Mouse (Mus musculus): ENCODE measurements at regions not wholly inside any gene's neighbourhood (a gene's known extent, or its start where the extent isn't known, plus 50 kb on each side); places are given as distances from the start of the nearest gene placed in this dataset.

GRCm38 (mm10) chr4:110038696-110039095 lies 60.8 kb downstream of the Dmrta2 start:
- H3K4me3 ChIP-seq (ENCODE audit: insufficient read depth, low read length): no peak overlapping the region
- 0 out of 2 replicates have a peak, but pooled peaks cover 2% of the 10 kb centered on the region for H3K4me1 ChIP-seq (ENCODE audit: control insufficient read depth, insufficient read depth, low read length)
- H3K27ac ChIP-seq (ENCODE audit: insufficient read depth, low read depth, low read length): no peak overlapping the region
- TF ChIP-seq POLR2A (IDR thresholded peaks at IDR 0.05; ENCODE audit: borderline replicate concordance, low read depth, low read length) (no peak), CTCF (IDR thresholded peaks at IDR 0.05; ENCODE audit: low read depth, low read length) (no peak)

- Histone ChIP-seq H3K4me3 (ENCODE audit: insufficient read depth, low read length) (no peak overlapping the region), H3K27ac (ENCODE audit: insufficient read depth, low read depth, low read length) (no peak overlapping the region), H3K4me1 (ENCODE audit: control insufficient read depth, insufficient read depth, low read length) (no peaks in the 10 kb centered on the region)
- TF ChIP-seq CTCF (IDR thresholded peaks at IDR 0.05; ENCODE audit: low read depth, low read length) (no peak), POLR2A (IDR thresholded peaks at IDR 0.05; ENCODE audit: borderline replicate concordance, low read depth, low read length) (no peak)
Observed at GRCm38 (mm10) chr4:110044851-110045618, 67.2 kb downstream of the Dmrta2 start.

GRCm38 (mm10) chr4:110045651-110046269 lies 67.9 kb downstream of the Dmrta2 start:
- peaks cover 4% of the 10 kb centered on the region; the same call in 1 of the 2 replicates for H3K4me1 ChIP-seq (ENCODE audit: control insufficient read depth, insufficient read depth, low read length)
- H3K27ac ChIP-seq (ENCODE audit: insufficient read depth, low read depth, low read length): no peak overlapping the region
- TF ChIP-seq CTCF (IDR thresholded peaks at IDR 0.05; ENCODE audit: low read depth, low read length): no peak
- no peak overlapping the region for H3K4me3 ChIP-seq (ENCODE audit: insufficient read depth, low read length)

GRCm38 (mm10) chr4:110046270-110046651 lies 68.4 kb downstream of the Dmrta2 start:
- Histone ChIP-seq H3K27ac (ENCODE audit: insufficient read depth, low read depth, low read length) (no peak overlapping the region), H3K4me3 (ENCODE audit: insufficient read depth, low read length) (no peak overlapping the region), H3K4me1 (ENCODE audit: control insufficient read depth, insufficient read depth, low read length) (peaks cover 5% of the 10 kb centered on the region; the same call in 1 of the 2 replicates)
- TF ChIP-seq CTCF (IDR thresholded peaks at IDR 0.05; ENCODE audit: low read depth, low read length) (no peak), POLR2A (IDR thresholded peaks at IDR 0.05; ENCODE audit: borderline replicate concordance, low read depth, low read length) (no peak)

- H3K4me1 ChIP-seq (ENCODE audit: control insufficient read depth, insufficient read depth, low read length): peaks cover 5% of the 10 kb centered on the region; the same call in 1 of the 2 replicates
- no peak overlapping the region for H3K27ac ChIP-seq (ENCODE audit: insufficient read depth, low read depth, low read length)
- H3K4me3 ChIP-seq (ENCODE audit: insufficient read depth, low read length): peak overlapping the region; percentile 49
- no peak for TF ChIP-seq POLR2A (IDR thresholded peaks at IDR 0.05; ENCODE audit: borderline replicate concordance, low read depth, low read length)
- TF ChIP-seq CTCF (IDR thresholded peaks at IDR 0.05; ENCODE audit: low read depth, low read length): peak; percentile 56
Observed at GRCm38 (mm10) chr4:110050393-110051280, 72.8 kb downstream of the Dmrta2 start.

GRCm38 (mm10) chr4:110051281-110051665 lies 73.4 kb downstream of the Dmrta2 start:
- Histone ChIP-seq H3K4me3 (ENCODE audit: insufficient read depth, low read length) (peak overlapping the region; percentile 49), H3K27ac (ENCODE audit: insufficient read depth, low read depth, low read length) (no peak overlapping the region), H3K4me1 (ENCODE audit: control insufficient read depth, insufficient read depth, low read length) (peaks cover 5% of the 10 kb centered on the region; the same call in 1 of the 2 replicates)
- TF ChIP-seq CTCF (IDR thresholded peaks at IDR 0.05; ENCODE audit: low read depth, low read length) (no peak), POLR2A (IDR thresholded peaks at IDR 0.05; ENCODE audit: borderline replicate concordance, low read depth, low read length) (no peak)

GRCm38 (mm10) chr4:110051872-110052271 lies 74.0 kb downstream of the Dmrta2 start:
- Histone ChIP-seq H3K27ac (ENCODE audit: insufficient read depth, low read depth, low read length) (no peak overlapping the region), H3K4me1 (ENCODE audit: control insufficient read depth, insufficient read depth, low read length) (peaks cover 5% of the 10 kb centered on the region; the same call in 1 of the 2 replicates), H3K4me3 (ENCODE audit: insufficient read depth, low read length) (no peak overlapping the region)
- TF ChIP-seq POLR2A (IDR thresholded peaks at IDR 0.05; ENCODE audit: borderline replicate concordance, low read depth, low read length) (no peak), CTCF (IDR thresholded peaks at IDR 0.05; ENCODE audit: low read depth, low read length) (no peak)

GRCm38 (mm10) chr4:110052998-110053397 lies 75.1 kb downstream of the Dmrta2 start:
- Histone ChIP-seq H3K27ac (ENCODE audit: insufficient read depth, low read depth, low read length) (no peak overlapping the region), H3K4me1 (ENCODE audit: control insufficient read depth, insufficient read depth, low read length) (peaks cover 5% of the 10 kb centered on the region; the same call in 1 of the 2 replicates), H3K4me3 (ENCODE audit: insufficient read depth, low read length) (no peak overlapping the region)
- TF ChIP-seq POLR2A (IDR thresholded peaks at IDR 0.05; ENCODE audit: borderline replicate concordance, low read depth, low read length): no peak
- TF ChIP-seq CTCF (IDR thresholded peaks at IDR 0.05; ENCODE audit: low read depth, low read length): no peak

- Histone ChIP-seq H3K4me3 (ENCODE audit: insufficient read depth, low read length) (no peak overlapping the region), H3K4me1 (ENCODE audit: control insufficient read depth, insufficient read depth, low read length) (no peaks in the 10 kb centered on the region), H3K27ac (ENCODE audit: insufficient read depth, low read depth, low read length) (no peak overlapping the region)
- TF ChIP-seq POLR2A (IDR thresholded peaks at IDR 0.05; ENCODE audit: borderline replicate concordance, low read depth, low read length): no peak
- no peak for TF ChIP-seq CTCF (IDR thresholded peaks at IDR 0.05; ENCODE audit: low read depth, low read length)
Observed at GRCm38 (mm10) chr4:110073836-110074235, 96.0 kb downstream of the Dmrta2 start.

Data from bone marrow macrophage, adult 2 months (primary cell).